Mouse (Mus musculus) right cerebral cortex, postnatal 25 days (tissue): ENCODE measurements around the gene Lrrn4.
A peak's percentile ranks its signal among the peaks of the same experiment; 100 is the strongest.

Source experiments
- DNase-seq: peaks from one replicate; pipeline ENCODE4 v3.0.0; 2022

Gene Lrrn4

DNA sequence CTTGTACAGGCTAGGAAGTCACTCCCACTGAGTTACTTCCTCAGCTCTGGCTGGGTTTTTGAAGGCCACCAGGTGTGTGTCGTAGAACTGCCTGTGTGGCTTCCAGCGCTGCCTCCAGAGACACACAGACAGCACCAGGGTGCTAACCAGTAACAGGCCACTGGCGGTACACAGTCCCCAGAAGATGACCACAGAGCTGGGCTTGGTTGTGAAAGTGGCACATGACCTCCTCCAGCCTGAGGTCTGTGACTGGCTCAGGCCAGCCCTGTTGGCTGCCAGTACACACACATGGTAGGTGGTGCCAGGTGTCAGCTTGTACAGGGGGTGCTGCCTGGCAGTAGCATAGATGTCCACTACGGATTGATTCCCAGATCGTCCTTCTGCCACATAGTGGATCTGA lies 11.0 kb downstream of the Lrrn4 start:
- DNase-seq, result no peak

DNA sequence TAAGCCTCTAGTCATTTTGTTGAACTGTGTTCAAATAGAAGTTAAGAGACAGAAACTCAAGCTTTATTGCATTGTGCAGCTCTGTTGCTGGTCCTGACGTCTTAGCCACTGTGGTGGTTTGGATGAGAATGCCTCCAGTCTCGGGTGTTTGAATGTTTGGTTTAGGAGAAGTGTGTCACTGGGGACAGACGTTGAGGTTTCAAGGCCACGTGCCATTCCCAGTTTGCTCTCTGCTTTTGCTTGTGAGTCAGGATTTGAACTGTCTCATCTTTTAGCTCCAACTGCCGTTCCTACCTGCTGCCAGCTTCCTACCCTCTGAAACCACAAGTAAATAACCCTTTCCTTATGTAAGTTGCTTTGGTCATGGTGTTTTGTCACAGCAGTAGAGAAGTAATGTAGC lies 13.2 kb downstream of the Lrrn4 start:
- no peak for DNase-seq

DNA sequence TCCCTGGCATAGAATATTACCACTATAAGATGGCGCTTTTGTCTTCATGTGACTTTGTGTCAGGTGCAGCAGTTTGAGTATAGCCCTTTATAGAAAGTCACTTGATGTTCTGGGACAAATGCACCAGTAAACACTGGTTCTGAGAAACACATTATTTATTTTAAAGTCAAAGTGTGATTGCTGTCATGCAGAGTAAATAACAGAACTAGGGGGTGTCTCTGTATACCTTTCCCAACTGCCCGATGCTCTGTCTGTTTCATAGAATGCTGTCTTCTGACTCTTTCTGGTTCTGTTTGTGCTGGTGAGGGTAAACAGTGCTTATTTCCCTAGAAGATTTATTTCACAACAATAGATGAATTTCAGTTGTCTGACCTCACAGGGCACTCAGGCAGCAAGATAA lies 17.4 kb downstream of the Lrrn4 start:
- DNase-seq, result no peak

DNA sequence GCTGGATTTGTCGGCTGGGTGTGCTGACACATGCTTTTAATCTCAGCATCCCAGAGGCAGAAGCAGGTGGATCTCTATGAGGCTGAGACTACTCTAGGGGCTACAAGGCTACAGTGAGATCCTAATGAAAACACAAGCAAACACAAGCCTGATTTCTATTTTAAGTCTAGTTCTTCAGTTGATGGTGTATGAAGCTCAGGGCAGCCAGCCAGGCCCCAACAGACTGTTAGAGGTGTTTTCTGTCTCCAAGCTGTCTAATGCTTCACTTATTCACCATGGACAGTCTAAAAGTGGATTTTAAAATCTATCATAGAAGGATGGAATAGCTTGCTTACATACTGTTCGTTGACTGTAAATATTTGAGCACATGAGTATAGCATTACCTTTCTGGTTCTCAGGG lies 19.2 kb downstream of the Lrrn4 start:
- no peak for DNase-seq

DNA sequence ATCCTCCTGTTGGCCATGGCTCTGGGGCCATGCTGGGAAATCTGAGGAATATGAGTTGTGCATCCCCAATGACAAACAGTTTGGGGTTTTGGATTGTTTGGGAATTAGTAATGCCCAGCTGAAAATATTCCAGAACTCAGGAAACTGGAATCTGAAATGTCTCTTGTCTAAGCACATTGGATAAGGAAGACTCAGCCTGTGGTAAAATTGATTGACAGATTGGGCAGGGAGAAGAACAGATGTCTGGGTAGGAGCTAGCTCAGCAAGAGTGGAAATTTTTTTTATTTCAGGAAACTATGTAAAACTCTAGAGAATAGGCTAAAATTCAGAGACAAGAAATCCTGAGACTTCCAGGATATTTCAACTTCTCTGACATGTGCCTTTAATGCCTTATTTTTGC lies 20.3 kb downstream of the Lrrn4 start:
- no peak for DNase-seq

DNA sequence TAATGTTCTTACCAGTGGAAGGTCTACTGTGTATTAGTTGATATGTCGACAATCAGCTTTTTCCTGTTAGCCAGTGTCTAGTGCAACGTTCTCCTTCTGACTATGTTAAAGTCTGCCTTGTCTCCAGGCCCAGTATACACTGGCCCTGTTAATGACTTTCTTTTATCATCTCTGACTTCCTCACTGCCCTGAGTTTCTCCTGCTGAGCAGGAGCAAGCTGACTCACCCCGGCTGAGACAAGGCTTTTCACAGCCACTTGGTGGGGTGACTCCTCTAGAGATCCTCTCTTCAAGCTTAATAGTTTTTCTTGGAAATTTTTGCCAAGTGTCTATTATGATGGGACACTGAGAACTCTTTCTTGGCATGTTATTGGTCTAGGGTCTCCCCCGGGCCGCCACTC lies 24.4 kb downstream of the Lrrn4 start:
- DNase-seq, result no peak

DNA sequence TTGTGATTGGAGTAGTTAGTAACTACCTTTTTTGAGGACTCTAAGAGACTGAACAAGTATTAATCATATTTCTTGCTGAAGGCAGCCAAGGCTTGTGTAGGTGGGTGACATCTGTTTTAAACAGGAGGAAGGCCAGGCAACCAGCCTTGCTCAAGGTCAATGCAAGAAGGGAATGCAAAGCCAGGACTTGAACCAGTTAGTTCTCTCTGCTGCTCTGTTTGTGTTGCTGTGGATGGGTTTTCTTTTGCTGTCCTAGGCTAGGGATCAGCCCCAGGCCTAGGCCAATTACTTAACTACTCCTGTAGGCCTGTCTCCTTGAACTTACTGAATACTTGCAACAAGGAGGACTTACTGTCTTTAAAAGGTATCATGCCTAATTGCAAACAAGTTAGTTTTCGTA lies 27.6 kb downstream of the Lrrn4 start:
- no peak for DNase-seq

DNA sequence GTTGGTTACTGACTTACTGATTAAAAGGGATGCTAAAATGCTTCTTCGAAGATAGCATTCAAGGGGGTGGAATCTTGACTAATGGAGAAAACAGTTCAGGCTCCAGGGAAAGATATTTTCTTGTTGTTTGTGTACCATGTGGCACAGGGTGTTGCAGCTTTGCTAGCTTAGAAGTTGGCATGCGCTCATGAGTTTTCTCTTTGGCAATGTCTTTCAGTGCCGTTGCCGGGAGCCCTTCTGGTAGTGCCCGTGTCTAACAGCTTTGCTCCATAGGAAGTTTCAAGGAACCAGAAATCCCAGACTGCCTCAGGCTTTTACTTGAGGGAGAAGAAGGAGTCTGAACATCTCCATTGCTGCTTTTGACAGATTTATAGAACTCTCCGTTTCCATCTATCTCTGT lies 31.6 kb downstream of the Lrrn4 start:
- no peak for DNase-seq

DNA sequence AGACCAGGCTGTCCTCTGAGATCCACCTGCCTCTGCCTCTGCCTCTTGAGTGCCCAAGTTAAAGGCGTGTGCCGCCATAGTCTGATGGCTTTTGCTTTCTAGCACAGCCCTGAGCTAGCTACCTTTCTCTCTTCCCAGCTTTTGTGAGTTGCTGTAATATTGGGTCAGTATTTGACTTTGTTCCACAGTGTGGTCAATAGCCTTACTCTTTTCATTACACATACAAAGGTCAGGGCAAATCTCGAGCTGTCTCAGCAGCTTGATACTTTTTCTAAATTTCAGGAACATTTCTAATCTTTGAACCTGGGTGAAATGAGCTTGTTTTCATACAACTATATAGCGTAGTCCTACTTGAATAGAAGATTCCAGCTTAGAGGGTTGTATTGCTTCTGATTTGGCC lies 32.3 kb downstream of the Lrrn4 start:
- DNase-seq, result no peak

DNA sequence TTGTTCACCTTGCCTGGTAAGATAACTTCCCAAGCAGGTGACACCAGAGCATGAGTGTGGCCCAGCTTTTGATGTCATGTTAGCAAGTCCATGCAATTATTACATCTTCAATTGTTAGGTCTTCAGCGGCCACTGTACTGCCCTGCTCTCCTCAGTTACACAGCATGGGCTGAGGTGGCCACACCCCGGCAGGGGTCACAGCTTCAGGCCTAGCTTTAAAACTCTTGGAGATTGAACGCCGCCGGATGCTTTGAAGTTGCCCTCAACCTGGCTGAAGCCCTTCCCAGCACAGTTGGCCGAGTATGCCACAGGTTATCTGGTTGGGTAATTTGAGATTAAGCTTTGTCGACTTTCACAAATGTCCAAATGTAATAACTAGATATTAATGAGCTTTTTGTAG lies 33.1 kb downstream of the Lrrn4 start:
- DNase-seq, result no peak

DNA sequence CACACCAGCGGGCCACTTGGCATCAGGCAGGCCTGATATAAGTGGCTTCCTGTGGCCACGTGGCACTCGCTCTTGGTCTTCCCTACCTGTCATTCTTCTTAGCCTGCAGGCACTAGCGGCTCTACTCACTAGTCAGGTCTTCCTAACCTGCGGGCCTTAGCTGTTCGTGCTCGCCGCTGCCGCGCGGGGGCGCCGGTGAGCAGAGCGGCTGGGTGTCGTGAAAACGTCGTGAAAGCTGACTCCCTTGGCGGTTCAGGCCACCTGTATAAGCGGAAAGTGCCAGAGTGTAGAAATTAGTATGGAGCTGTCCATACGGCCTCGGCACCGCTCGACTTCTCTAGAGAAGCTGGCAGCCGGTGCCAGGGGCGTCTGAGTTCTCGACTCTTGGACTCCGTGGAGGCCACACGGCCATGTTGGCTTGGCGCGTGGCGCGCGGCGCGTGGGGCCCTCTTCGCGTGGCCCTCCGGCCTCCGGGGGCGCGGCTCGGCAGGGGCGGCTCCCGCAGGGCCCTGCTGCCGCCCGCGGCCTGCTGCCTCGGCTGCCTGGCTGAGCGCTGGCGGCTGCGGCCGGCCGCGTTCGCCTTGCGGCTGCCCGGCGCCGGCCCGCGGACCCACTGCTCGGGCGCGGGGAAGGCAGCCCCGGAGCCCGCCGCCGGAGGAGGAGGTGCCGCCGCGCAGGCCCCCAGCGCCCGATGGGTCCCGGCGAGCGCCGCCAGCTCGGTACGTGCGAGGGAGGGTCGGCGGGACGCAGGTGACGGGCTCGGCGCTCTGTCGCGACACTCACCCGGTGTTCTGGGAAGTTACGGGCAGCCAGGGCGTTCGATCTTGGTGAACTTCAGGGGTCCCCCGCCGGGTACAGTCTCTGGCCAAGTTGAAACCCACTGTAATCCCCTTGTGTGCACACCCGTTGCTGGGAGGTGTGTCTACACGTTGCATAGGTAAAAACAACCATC lies 34.0 kb downstream of the Lrrn4 start, which contains the start of gene Crls1:
Gene Crls1, plus strand, starts transcription at position 260 of the 952 bp plus-strand sequence.
- DNase-seq, result peak; percentile 95

DNA sequence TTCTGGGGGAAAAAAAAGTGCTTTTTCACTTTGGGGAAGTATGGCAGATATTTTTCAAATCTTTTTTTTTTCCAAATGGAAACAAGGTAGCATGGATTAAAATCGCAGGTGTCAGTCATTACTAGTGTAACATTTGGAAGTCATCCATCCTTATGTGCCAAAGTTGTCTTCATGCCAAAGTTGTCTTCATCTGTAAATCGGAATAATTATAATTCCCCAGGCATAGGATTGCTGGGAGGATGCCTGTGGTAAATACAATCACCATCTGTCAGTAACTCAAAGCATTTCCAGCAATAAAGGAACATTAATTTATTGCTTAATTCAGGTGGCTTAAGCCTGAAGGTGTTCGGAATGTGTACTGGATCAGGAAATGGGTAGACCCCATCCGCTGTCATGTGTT lies 39.6 kb downstream of the Lrrn4 start:
- no peak for DNase-seq
